8 mouse cellular contexts compared by ENCODE assay signal in the genomic region with DNA sequence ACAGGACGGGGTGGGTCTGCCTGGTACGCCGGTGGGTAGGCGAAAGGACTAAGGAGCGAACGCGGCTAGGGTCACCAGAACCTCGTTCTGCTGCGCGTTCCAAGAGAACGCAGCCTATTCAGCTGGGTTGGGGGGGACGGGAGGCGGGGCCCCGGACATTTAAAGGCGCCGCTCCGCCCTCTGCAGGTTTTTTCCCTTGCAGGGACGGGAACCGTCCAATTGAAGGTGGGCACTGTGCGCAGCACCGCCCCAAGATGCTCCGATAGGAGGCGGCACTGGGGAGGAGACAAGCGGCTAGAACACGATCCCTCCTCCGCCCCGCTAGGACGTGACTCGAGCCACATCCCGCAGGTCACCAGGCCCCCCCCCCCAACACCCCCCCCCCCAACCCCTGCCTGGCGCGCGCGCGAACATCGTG. TPM values are rescaled to one million over a fixed set of nuclear protein-coding genes. Genes with fewer than 3 reads are reported as not detected.
DNase-seq lines count a peak whose midpoint lies in the region; ATAC-seq and TF ChIP-seq lines count a peak whose summit lies in the region.

No protein-coding gene starts in this region.

- H3K36me3 ChIP-seq in hindbrain, postnatal 0 days (ENCODE audit: insufficient read depth, low read length): peaks cover 28% of the 10 kb centered on the region

- peak overlapping the region; percentile 94 for H3K4me2 ChIP-seq in hindbrain, postnatal 0 days (ENCODE audit: low read depth, low read length)

- peak overlapping the region; percentile 84 for H3K4me3 ChIP-seq in hindbrain, postnatal 0 days (ENCODE audit: low read length)
- peak overlapping the region; percentile 81 for H3K4me3 ChIP-seq in left cerebral cortex, adult 2 months

- H3K4me1 ChIP-seq in hindbrain, postnatal 0 days (ENCODE audit: insufficient read depth, low read length): peaks cover 5% of the 10 kb centered on the region

- DNase-seq in T-cell, adult 2 months (ENCODE audit: low spot score): peak; percentile 96
- peak; percentile 96 to 98 for DNase-seq in cerebellum, postnatal 36 days
- DNase-seq in gastrocnemius, adult 18-20 months (ENCODE audit: low spot score): peak; percentile 96
- peak; percentile 98 for DNase-seq in hindbrain, postnatal 0 days (ENCODE audit: low spot score)
- peak; percentile 96 to 98 for DNase-seq in left cerebral cortex, adult 2 months (ENCODE audit: extremely low spot score in 1 of 2, low spot score in 2 of 2)
- peak; percentile 96 to 98 for DNase-seq in right cerebral cortex, adult 2 months (ENCODE audit: low spot score in 2 of 2)
- peak; percentile 98 for DNase-seq in urinary bladder, postnatal 14 days (ENCODE audit: low spot score)

- intact Hi-C loops in left cerebral cortex, adult 2 months (cut with DNase I): loop anchor here (1.0 to 10.0 kb wide), 3 partner anchors 97 to 294 kb away; partner anchors contain the start of genes Atxn2l and Maz

- H3K27me3 ChIP-seq in hindbrain, postnatal 0 days (ENCODE audit: insufficient read depth, low read length): no peaks in the 10 kb centered on the region

- H3K9me3 ChIP-seq in hindbrain, postnatal 0 days (ENCODE audit: low read length): no peaks in the 10 kb centered on the region

- peak overlapping the region; percentile 94 for H3K27ac ChIP-seq in hindbrain, postnatal 0 days
- H3K27ac ChIP-seq in left cerebral cortex, adult 2 months: peak overlapping the region; percentile 100

- WGBS in hindbrain, postnatal 0 days: 0% methylated on average over 24 of the region's 36 CpGs

- no peak for TF ChIP-seq CTCF in hindbrain, postnatal 0 days (IDR thresholded peaks at IDR 0.05; ENCODE audit: low read depth)
- peak; percentile 59 for TF ChIP-seq CTCF in left cerebral cortex, adult 2 months (IDR thresholded peaks at IDR 0.05)

- peak; percentile 96 for ATAC-seq in hindbrain, postnatal 0 days
- peak; percentile 79 for ATAC-seq in megakaryocyte, adult 5-6 weeks (ENCODE audit: poor library complexity, severe bottlenecking)

- peak overlapping the region; percentile 86 for H3K9ac ChIP-seq in hindbrain, postnatal 0 days (replicated peaks; ENCODE audit: low read length)

RNA-seq across cellular contexts. Expression of gene Fam57b, which starts 1.6 kb away (rescaled TPM):
- 10 to 100 TPM; 65.3 to 75.7 TPM for total RNA-seq in gastrocnemius, adult 18-20 months (2021)
- total RNA-seq in hindbrain, postnatal 0 days (2014; rRNA removed): 40.1 and 44.8 TPM in 2 replicates
- 40.7 and 44.3 TPM in 2 replicates for polyA plus RNA-seq in hindbrain, postnatal 0 days (2015; fragmentation: Nextera tagmentation; extraction: Ambion mirVana)
- total RNA-seq in left cerebral cortex, adult 2 months (2021): 10 to 100 TPM; 71.6 to 77.4 TPM
- total RNA-seq in megakaryocyte, adult 5-6 weeks (2015): not detected in 2 replicates
- not detected in 2 replicates for total RNA-seq in megakaryocyte, adult 5-6 weeks (2017)

RNA-seq across cellular contexts. Expression of gene Ppp4c, which starts 6.8 kb away (rescaled TPM):
- 10 to 100 TPM; 20.5 TPM for total RNA-seq in gastrocnemius, adult 18-20 months (2021)
- 126 and 199 TPM in 2 replicates for total RNA-seq in hindbrain, postnatal 0 days (2014; rRNA removed)
- polyA plus RNA-seq in hindbrain, postnatal 0 days (2015; fragmentation: Nextera tagmentation; extraction: Ambion mirVana): 142 and 143 TPM in 2 replicates
- total RNA-seq in left cerebral cortex, adult 2 months (2021): 10 to 100 TPM; 50.4 TPM
- 186 and 196 TPM in 2 replicates for total RNA-seq in megakaryocyte, adult 5-6 weeks (2015)
- 139 and 154 TPM in 2 replicates for total RNA-seq in megakaryocyte, adult 5-6 weeks (2017)

RNA-seq across cellular contexts. Expression of gene Tbx6, which starts 17.8 kb away (rescaled TPM):
- under 1 TPM; 0.52 to 0.59 TPM for total RNA-seq in gastrocnemius, adult 18-20 months (2021)
- 0.16 and 2.1 TPM in 2 replicates for total RNA-seq in hindbrain, postnatal 0 days (2014; rRNA removed)
- 0.26 and 0.29 TPM in 2 replicates for polyA plus RNA-seq in hindbrain, postnatal 0 days (2015; fragmentation: Nextera tagmentation; extraction: Ambion mirVana)
- 1 to 10 TPM; 1.1 to 1.2 TPM for total RNA-seq in left cerebral cortex, adult 2 months (2021)
- total RNA-seq in megakaryocyte, adult 5-6 weeks (2015): 0.68 and 1.0 TPM in 2 replicates
- 0.98 and 0.99 TPM in 2 replicates for total RNA-seq in megakaryocyte, adult 5-6 weeks (2017)

RNA-seq across cellular contexts. Expression of gene Ypel3, which starts 22.3 kb away (rescaled TPM):
- 100 to 1,000 TPM in 1 of 2 experiments, 10 to 100 TPM in 1; 84.9 to 101 TPM for total RNA-seq in gastrocnemius, adult 18-20 months (2021)
- 163 and 240 TPM in 2 replicates for total RNA-seq in hindbrain, postnatal 0 days (2014; rRNA removed)
- polyA plus RNA-seq in hindbrain, postnatal 0 days (2015; fragmentation: Nextera tagmentation; extraction: Ambion mirVana): 239 and 242 TPM in 2 replicates
- total RNA-seq in left cerebral cortex, adult 2 months (2021): 100 to 1,000 TPM; 312 to 323 TPM
- total RNA-seq in megakaryocyte, adult 5-6 weeks (2015): 196 and 200 TPM in 2 replicates
- 91.7 and 117 TPM in 2 replicates for total RNA-seq in megakaryocyte, adult 5-6 weeks (2017)

RNA-seq across cellular contexts. Expression of gene 4930451I11Rik, which starts 32.4 kb away (rescaled TPM):
- not detected for total RNA-seq in gastrocnemius, adult 18-20 months (2021)
- not detected in 2 replicates for total RNA-seq in hindbrain, postnatal 0 days (2014; rRNA removed)
- 0.54 TPM in 1 of 2 replicates, not detected in the other for polyA plus RNA-seq in hindbrain, postnatal 0 days (2015; fragmentation: Nextera tagmentation; extraction: Ambion mirVana)
- not detected for total RNA-seq in left cerebral cortex, adult 2 months (2021)
- total RNA-seq in megakaryocyte, adult 5-6 weeks (2015): not detected in 2 replicates
- total RNA-seq in megakaryocyte, adult 5-6 weeks (2017): not detected in 2 replicates

Comparison
In these comparisons a context has a peak if more than half of its experiments do, and no peak if none do; other contexts are left out.
1. Peak in every context shown above with its lines: DNase-seq, ATAC-seq, H3K4me3 ChIP-seq and H3K27ac ChIP-seq.
2. RNA of gene Fam57b, which starts 1.6 kb away (total RNA-seq): 71.6 to 77.4 TPM in left cerebral cortex, adult 2 months, 65.3 to 75.7 TPM in gastrocnemius, adult 18-20 months and 40.1 to 44.8 TPM in hindbrain, postnatal 0 days; not detected in megakaryocyte, adult 5-6 weeks; every median in the first group is over 10 times any median in the second.